Mouse (Mus musculus): ENCODE data around the gene Clk4. TPM values are rescaled to one million over a fixed set of nuclear protein-coding genes. Genes with fewer than 3 reads are reported as not detected.

The Clk4 gene
- polyA plus RNA-seq, 1 experiment from 2014 or later = 83.6 TPM

- Histone ChIP-seq H3K36me3 (ENCODE audit: control insufficient read depth, insufficient read depth, low read length) (no peaks in the 10 kb centered on the region), H3K9ac (ENCODE audit: low read depth, low read length) (no peak overlapping the region), H3K4me1 (ENCODE audit: control insufficient read depth, insufficient read depth, low read length) (no peaks in the 10 kb centered on the region), H3K4me2 (no peak overlapping the region), H3K27ac (ENCODE audit: low read depth, low read length) (no peak overlapping the region), H3K4me3 (ENCODE audit: low read depth, low read length) (no peak overlapping the region), H3K27me3 (ENCODE audit: control insufficient read depth, insufficient read depth, low read length) (peaks cover 9% of the 10 kb centered on the region; the same call in 1 of the 2 replicates), H3K9me3 (replicated peaks; ENCODE audit: control insufficient read depth, low read length) (0 out of 2 replicates have a peak, but pooled peaks cover 2% of the 10 kb centered on the region)
- WGBS (ENCODE audit: insufficient replicate concordance) = 78% methylated on average over 2 of the region's 2 CpGs
- ATAC-seq (replicated peaks; ENCODE audit: insufficient number of reproducible peaks, low FRiP score, low TSS enrichment) = no peak
These were observed 32.5 kb downstream of the Clk4 start for GRCm38 (mm10) chr11:51293956-51294530.

- H3K4me2 ChIP-seq = no peak overlapping the region
- no peak overlapping the region for H3K4me3 ChIP-seq (ENCODE audit: low read depth, low read length)
- 0 out of 2 replicates have a peak, but pooled peaks cover 2% of the 10 kb centered on the region for H3K9me3 ChIP-seq (replicated peaks; ENCODE audit: control insufficient read depth, low read length)
- peaks cover 9% of the 10 kb centered on the region; the same call in 1 of the 2 replicates for H3K27me3 ChIP-seq (ENCODE audit: control insufficient read depth, insufficient read depth, low read length)
- no peaks in the 10 kb centered on the region for H3K36me3 ChIP-seq (ENCODE audit: control insufficient read depth, insufficient read depth, low read length)
- H3K27ac ChIP-seq (ENCODE audit: low read depth, low read length) = no peak overlapping the region
- H3K9ac ChIP-seq (ENCODE audit: low read depth, low read length) = no peak overlapping the region
- 77% methylated on average over 3 of the region's 3 CpGs for WGBS (ENCODE audit: insufficient replicate concordance)
- H3K4me1 ChIP-seq (ENCODE audit: control insufficient read depth, insufficient read depth, low read length) = no peaks in the 10 kb centered on the region
- ATAC-seq (replicated peaks; ENCODE audit: insufficient number of reproducible peaks, low FRiP score, low TSS enrichment) = no peak
These were observed 34.2 kb downstream of the Clk4 start for GRCm38 (mm10) chr11:51295742-51296141.

- WGBS (ENCODE audit: insufficient replicate concordance) = 76% methylated on average over 4 of the region's 4 CpGs
- no peak for ATAC-seq (replicated peaks; ENCODE audit: insufficient number of reproducible peaks, low FRiP score, low TSS enrichment)
- no peak overlapping the region for H3K4me3 ChIP-seq (ENCODE audit: low read depth, low read length)
- H3K9me3 ChIP-seq (replicated peaks; ENCODE audit: control insufficient read depth, low read length) = 0 out of 2 replicates have a peak, but pooled peaks cover 2% of the 10 kb centered on the region
- no peaks in the 10 kb centered on the region for H3K36me3 ChIP-seq (ENCODE audit: control insufficient read depth, insufficient read depth, low read length)
- no peak overlapping the region for H3K4me2 ChIP-seq
- H3K27ac ChIP-seq (ENCODE audit: low read depth, low read length) = no peak overlapping the region
- no peaks in the 10 kb centered on the region for H3K4me1 ChIP-seq (ENCODE audit: control insufficient read depth, insufficient read depth, low read length)
- no peaks in the 10 kb centered on the region for H3K27me3 ChIP-seq (ENCODE audit: control insufficient read depth, insufficient read depth, low read length)
- H3K9ac ChIP-seq (ENCODE audit: low read depth, low read length) = no peak overlapping the region
These were observed 37.2 kb downstream of the Clk4 start for GRCm38 (mm10) chr11:51298691-51299090.

GRCm38 (mm10) chr11:51302396-51302795 lies 40.9 kb downstream of the Clk4 start:
- Histone ChIP-seq H3K27ac (ENCODE audit: low read depth, low read length) (no peak overlapping the region), H3K9ac (ENCODE audit: low read depth, low read length) (no peak overlapping the region), H3K4me3 (ENCODE audit: low read depth, low read length) (no peak overlapping the region), H3K27me3 (ENCODE audit: control insufficient read depth, insufficient read depth, low read length) (0 out of 2 replicates have a peak, but pooled peaks cover 2% of the 10 kb centered on the region), H3K4me2 (no peak overlapping the region), H3K36me3 (ENCODE audit: control insufficient read depth, insufficient read depth, low read length) (no peaks in the 10 kb centered on the region), H3K4me1 (ENCODE audit: control insufficient read depth, insufficient read depth, low read length) (no peaks in the 10 kb centered on the region), H3K9me3 (replicated peaks; ENCODE audit: control insufficient read depth, low read length) (no peaks in the 10 kb centered on the region)
- no peak for ATAC-seq (replicated peaks; ENCODE audit: insufficient number of reproducible peaks, low FRiP score, low TSS enrichment)
- 71% methylated on average over 5 of the region's 5 CpGs for WGBS (ENCODE audit: insufficient replicate concordance)

GRCm38 (mm10) chr11:51303981-51304553 lies 42.5 kb downstream of the Clk4 start:
- Histone ChIP-seq H3K36me3 (ENCODE audit: control insufficient read depth, insufficient read depth, low read length) (no peaks in the 10 kb centered on the region), H3K9ac (ENCODE audit: low read depth, low read length) (no peak overlapping the region), H3K27me3 (ENCODE audit: control insufficient read depth, insufficient read depth, low read length) (0 out of 2 replicates have a peak, but pooled peaks cover 2% of the 10 kb centered on the region), H3K4me2 (no peak overlapping the region), H3K27ac (ENCODE audit: low read depth, low read length) (no peak overlapping the region), H3K4me1 (ENCODE audit: control insufficient read depth, insufficient read depth, low read length) (no peaks in the 10 kb centered on the region), H3K9me3 (replicated peaks; ENCODE audit: control insufficient read depth, low read length) (no peaks in the 10 kb centered on the region), H3K4me3 (ENCODE audit: low read depth, low read length) (no peak overlapping the region)
- WGBS (ENCODE audit: insufficient replicate concordance) = 71% methylated on average over 12 of the region's 12 CpGs
- no peak for ATAC-seq (replicated peaks; ENCODE audit: insufficient number of reproducible peaks, low FRiP score, low TSS enrichment)

- no peak overlapping the region for H3K4me3 ChIP-seq (ENCODE audit: low read depth, low read length)
- 46% methylated on average over 5 of the region's 5 CpGs for WGBS (ENCODE audit: insufficient replicate concordance)
- no peak for ATAC-seq (replicated peaks; ENCODE audit: insufficient number of reproducible peaks, low FRiP score, low TSS enrichment)
These were observed 46.8 kb downstream of the Clk4 start for GRCm38 (mm10) chr11:51308306-51308705.

GRCm38 (mm10) chr11:51311846-51312245 lies 50.3 kb downstream of the Clk4 start:
- Histone ChIP-seq H3K27me3 (ENCODE audit: control insufficient read depth, insufficient read depth, low read length) (no peaks in the 10 kb centered on the region), H3K36me3 (ENCODE audit: control insufficient read depth, insufficient read depth, low read length) (no peaks in the 10 kb centered on the region), H3K4me1 (ENCODE audit: control insufficient read depth, insufficient read depth, low read length) (no peaks in the 10 kb centered on the region), H3K4me2 (no peak overlapping the region), H3K9ac (ENCODE audit: low read depth, low read length) (no peak overlapping the region), H3K9me3 (replicated peaks; ENCODE audit: control insufficient read depth, low read length) (no peaks in the 10 kb centered on the region), H3K4me3 (ENCODE audit: low read depth, low read length) (no peak overlapping the region), H3K27ac (ENCODE audit: low read depth, low read length) (no peak overlapping the region)
- ATAC-seq (replicated peaks; ENCODE audit: insufficient number of reproducible peaks, low FRiP score, low TSS enrichment) = no peak
- WGBS (ENCODE audit: insufficient replicate concordance) = 86% methylated on average over 8 of the region's 8 CpGs

More at GRCm38 (mm10) chr11:51308306-51308705, 46.8 kb downstream of the Clk4 start:
- no peaks in the 10 kb centered on the region for H3K36me3 ChIP-seq (ENCODE audit: control insufficient read depth, insufficient read depth, low read length)
- no peak overlapping the region for H3K9ac ChIP-seq (ENCODE audit: low read depth, low read length)
- H3K27me3 ChIP-seq (ENCODE audit: control insufficient read depth, insufficient read depth, low read length) = 0 out of 2 replicates have a peak, but pooled peaks cover 2% of the 10 kb centered on the region
- no peak overlapping the region for H3K27ac ChIP-seq (ENCODE audit: low read depth, low read length)
- no peaks in the 10 kb centered on the region for H3K4me1 ChIP-seq (ENCODE audit: control insufficient read depth, insufficient read depth, low read length)
- no peaks in the 10 kb centered on the region for H3K9me3 ChIP-seq (replicated peaks; ENCODE audit: control insufficient read depth, low read length)
- H3K4me2 ChIP-seq = no peak overlapping the region

GRCm38 (mm10) chr11:51315991-51316810 lies 54.7 kb downstream of the Clk4 start:
- Histone ChIP-seq H3K27me3 (ENCODE audit: control insufficient read depth, insufficient read depth, low read length) (no peaks in the 10 kb centered on the region), H3K27ac (ENCODE audit: low read depth, low read length) (no peak overlapping the region), H3K9ac (ENCODE audit: low read depth, low read length) (no peak overlapping the region), H3K9me3 (replicated peaks; ENCODE audit: control insufficient read depth, low read length) (peaks cover 2% of the 10 kb centered on the region; the same call in 1 of the 2 replicates), H3K36me3 (ENCODE audit: control insufficient read depth, insufficient read depth, low read length) (no peaks in the 10 kb centered on the region), H3K4me2 (no peak overlapping the region), H3K4me3 (ENCODE audit: low read depth, low read length) (no peak overlapping the region), H3K4me1 (ENCODE audit: control insufficient read depth, insufficient read depth, low read length) (no peaks in the 10 kb centered on the region)
- 83% methylated on average over 7 of the region's 7 CpGs for WGBS (ENCODE audit: insufficient replicate concordance)
- ATAC-seq (replicated peaks; ENCODE audit: insufficient number of reproducible peaks, low FRiP score, low TSS enrichment) = no peak

All from heart, embryonic 11.5 days (tissue).